Mouse (Mus musculus) effector memory CD4-positive, alpha-beta T cell, adult 7 months (primary cell): ENCODE results near the gene Ugt1a10. TPM values are rescaled to one million over a fixed set of nuclear protein-coding genes. Genes with fewer than 3 reads are reported as not detected.

Experiments used
- polyA plus RNA-seq: library from polyadenylated mRNA; unstranded; fragments of 100-300 nt; shearing (Covaris generic); gene quantifications from one replicate; pipeline ENCODE4 v1.2.1, GENCODE M21; 2017

The Ugt1a10 gene
- not detected for polyA plus RNA-seq

DNA sequence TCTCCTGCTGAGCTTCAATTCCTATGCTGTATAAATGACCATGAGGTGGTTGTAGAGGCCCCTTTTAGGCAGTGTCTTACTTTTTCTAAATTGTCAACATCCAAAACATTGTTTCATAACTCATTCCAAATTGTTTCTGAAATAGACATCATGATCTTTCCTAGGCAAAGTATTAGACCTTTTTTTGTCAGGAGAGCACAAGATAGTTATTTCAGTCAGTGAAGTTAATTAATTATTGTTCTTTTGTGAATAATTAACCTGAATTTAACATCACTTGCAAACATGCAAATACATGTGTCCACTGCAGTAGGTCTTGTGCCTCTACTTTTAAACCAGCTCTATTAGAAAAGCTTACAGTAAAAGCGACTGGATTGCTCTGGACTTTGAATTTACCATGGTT, at the start of gene Ugt1a10:
Gene Ugt1a10 (plus strand): TSS at position 301 of the 400 bp plus-strand sequence.

DNA sequence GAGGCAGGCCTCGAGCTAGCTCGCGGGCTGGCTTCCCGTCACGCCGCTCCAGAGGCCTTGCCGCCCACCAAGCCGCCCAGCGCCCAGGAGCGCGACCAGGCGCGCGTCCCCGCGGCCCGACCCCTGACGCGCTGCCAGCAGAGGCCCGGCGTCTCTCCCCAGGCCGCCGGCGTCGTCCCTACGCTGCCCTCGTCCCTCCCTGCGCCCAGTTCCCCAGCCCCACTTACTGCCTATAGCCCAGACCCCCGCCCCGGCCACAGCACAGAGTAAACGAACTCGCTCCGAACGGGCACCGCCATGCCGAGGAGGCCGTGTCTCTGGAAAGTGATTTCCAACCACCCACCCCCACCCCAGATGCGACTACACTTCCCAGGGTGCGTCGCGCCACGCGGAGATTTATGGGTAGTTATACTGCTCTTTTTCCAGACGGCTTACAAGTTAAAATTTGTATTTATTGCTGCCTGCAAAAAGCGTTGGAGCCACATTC, 46.9 kb upstream of the Ugt1a10 start, which contains the start of gene Usp40:
Gene Usp40 (minus strand): TSS at position 341 of the 487 bp plus-strand sequence.

DNA sequence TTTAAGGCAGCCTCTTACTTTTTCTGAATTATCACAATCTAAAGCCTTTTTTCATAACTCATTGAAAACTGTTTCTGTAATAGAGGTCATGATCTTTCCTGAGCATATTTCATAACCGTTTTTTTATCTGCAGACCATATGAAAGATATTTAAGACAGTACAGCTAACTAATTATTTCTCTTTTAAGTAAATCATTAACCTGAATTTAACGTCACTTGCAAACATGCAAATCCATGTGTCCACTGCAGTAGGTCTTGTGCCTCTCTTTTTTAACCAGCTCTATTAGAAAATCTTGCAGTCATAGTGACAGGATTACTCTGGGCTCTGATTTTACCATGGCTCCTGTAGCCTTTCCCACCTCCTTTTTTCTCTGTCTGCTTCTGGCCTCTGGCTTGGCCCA, 15.3 kb downstream of the Ugt1a10 start, which contains the start of gene Ugt1a9:
Gene Ugt1a9 (plus strand): TSS at position 306 of the 400 bp plus-strand sequence.

DNA sequence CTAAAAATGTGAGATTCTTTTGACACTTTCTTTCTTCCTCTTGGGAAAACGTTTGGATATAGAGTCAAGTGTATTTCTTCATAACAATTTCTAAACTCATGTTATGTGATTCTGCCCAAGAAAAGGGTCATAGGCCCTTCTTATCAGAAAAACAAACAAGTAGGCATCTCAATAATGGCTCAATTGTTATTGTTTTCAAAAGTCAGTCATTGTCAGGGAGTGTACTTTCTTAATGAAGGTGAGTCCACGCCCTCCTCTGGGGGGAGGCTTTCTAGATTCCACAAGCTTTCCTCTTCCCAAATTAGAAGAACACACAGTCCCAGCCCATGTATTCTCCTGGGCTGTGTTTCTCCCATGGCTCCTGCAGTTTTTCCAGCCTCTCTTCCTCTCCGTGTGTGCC, 32.3 kb downstream of the Ugt1a10 start, which contains the start of gene Ugt1a8:
Gene Ugt1a8 (plus strand): TSS at position 301 of the 400 bp plus-strand sequence.

DNA sequence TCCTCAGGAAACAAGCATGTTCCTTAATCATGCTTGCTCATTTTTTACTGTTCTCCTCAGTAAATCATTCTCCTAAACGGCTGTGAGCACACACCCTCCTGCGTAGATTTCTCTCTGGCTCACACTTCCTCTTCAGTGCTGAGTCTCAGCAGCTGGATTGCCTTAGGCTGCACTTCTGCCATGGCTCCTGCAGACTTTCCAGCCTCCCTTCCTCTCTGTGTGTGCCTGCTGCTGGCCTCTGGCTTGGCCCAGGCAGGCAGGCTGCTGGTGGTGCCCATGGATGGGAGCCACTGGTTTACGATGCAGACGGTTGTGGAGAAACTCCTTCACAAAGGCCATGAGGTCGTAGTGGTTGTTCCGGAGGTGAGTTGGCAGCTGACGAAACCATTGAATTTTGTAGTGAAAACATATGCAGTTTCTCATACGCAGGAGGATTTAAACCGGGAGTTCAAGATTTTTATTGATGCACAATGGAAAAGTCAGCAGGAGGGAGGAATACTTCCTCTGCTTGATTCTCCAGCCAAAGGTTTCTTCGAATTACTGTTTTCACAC, 39.8 kb downstream of the Ugt1a10 start, which contains the start of gene Ugt1a7c:
Gene Ugt1a7c (plus strand): TSS at position 122 of the 552 bp plus-strand sequence.

GRCm38 (mm10) chr1:88103019-88103418, 47.8 kb downstream of the Ugt1a10 start, which contains the start of gene Ugt1a6b:
Gene Ugt1a6b (plus strand): TSS chr1:88103252.

GRCm38 (mm10) chr1:88134457-88135011, 79.3 kb downstream of the Ugt1a10 start, which contains the start of gene Ugt1a6a:
Gene Ugt1a6a (plus strand): TSS chr1:88134809.

GRCm38 (mm10) chr1:88165711-88166110, 110.5 kb downstream of the Ugt1a10 start, which contains the start of gene Ugt1a5:
Gene Ugt1a5 (plus strand): TSS chr1:88166012.

GRCm38 (mm10) chr1:88200456-88200855, 145.3 kb downstream of the Ugt1a10 start, which contains the start of gene Ugt1a2:
Gene Ugt1a2 (plus strand): TSS chr1:88200601.

GRCm38 (mm10) chr1:88205294-88205922, 150.2 kb downstream of the Ugt1a10 start, which contains the start of gene Dnajb3:
Gene Dnajb3 (minus strand): TSS chr1:88205782.

GRCm38 (mm10) chr1:88211812-88212211, 156.6 kb downstream of the Ugt1a10 start, which contains the start of gene Ugt1a1:
Gene Ugt1a1 (plus strand): TSS chr1:88211959.

DNA sequence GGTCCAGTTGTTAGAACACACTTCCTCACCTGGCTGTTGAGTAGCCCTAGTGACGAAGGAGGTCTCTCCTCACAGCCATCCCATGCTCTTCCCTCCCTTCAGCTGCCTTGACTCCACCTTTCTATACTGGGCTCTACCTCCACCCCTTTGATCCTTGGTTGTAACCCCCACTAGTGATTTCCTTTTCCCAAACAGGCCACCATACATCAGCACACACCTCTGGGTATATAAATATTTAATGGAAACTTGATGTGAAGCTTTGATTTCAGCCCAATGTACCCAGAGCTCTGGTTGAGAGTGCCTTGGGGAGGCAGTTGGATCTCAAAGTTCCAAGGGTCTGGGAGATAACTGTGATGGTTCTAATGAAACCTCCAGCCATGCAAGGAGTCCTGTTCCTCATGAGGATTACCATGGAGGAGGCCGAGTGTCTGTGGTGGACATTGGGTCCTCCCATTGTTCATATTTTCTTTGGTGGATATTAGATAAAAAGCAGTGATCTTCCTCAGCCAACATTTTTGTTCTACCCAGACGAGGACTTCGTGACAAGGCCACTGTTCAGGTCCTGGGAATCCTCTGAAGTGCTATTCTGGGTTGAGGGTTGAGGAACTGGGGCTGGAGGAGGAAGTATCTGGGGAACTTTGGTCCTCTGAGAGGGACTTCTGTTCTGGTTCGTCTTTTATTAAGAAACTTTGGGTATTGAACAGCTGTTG, 171.6 kb downstream of the Ugt1a10 start, which contains the start of gene Mroh2a:
Gene Mroh2a (plus strand): TSS at position 317 of the 710 bp plus-strand sequence.

Other genes with a start within 250 kb of the Ugt1a10 start
- gene Dgkd, start 202.1 kb upstream of the Ugt1a10 start, polyA plus RNA-seq = 82.5 TPM
- gene Usp40, start 46.8 kb upstream of the Ugt1a10 start, polyA plus RNA-seq = 14.5 TPM
- not detected for gene Ugt1a9, start 15.4 kb downstream of the Ugt1a10 start, polyA plus RNA-seq
- gene Ugt1a8, start 32.4 kb downstream of the Ugt1a10 start, polyA plus RNA-seq = not detected
- 0.16 TPM for gene Ugt1a7c, start 39.7 kb downstream of the Ugt1a10 start, polyA plus RNA-seq
- not detected for gene Ugt1a6b, start 47.9 kb downstream of the Ugt1a10 start, polyA plus RNA-seq
- gene Ugt1a6a, start 79.4 kb downstream of the Ugt1a10 start, polyA plus RNA-seq = 1.1 TPM
- not detected for gene Ugt1a5, start 110.6 kb downstream of the Ugt1a10 start, polyA plus RNA-seq
- gene Ugt1a2, start 145.2 kb downstream of the Ugt1a10 start, polyA plus RNA-seq = 0.56 TPM
- not detected for gene Dnajb3, start 150.4 kb downstream of the Ugt1a10 start, polyA plus RNA-seq
- gene Ugt1a1, start 156.6 kb downstream of the Ugt1a10 start, polyA plus RNA-seq = not detected
- gene Mroh2a, start 171.6 kb downstream of the Ugt1a10 start, polyA plus RNA-seq = 2.7 TPM
- gene Hjurp, start 222.2 kb downstream of the Ugt1a10 start, polyA plus RNA-seq = 90.0 TPM
- gene Trpm8, start 222.3 kb downstream of the Ugt1a10 start, polyA plus RNA-seq = not detected